Mouse (Mus musculus): ENCODE data around the gene Ipo7. TPM values are rescaled to one million over a fixed set of nuclear protein-coding genes. Genes with fewer than 3 reads are reported as not detected.
"Not testable (repeated sequence)": the region's sequence is repeated elsewhere in the genome, so short reads cannot be mapped to it uniquely, and the experiment has no call there.

Gene Ipo7
- polyA plus RNA-seq, 1 experiment from 2014 or later: 19.7 TPM

GRCm38 (mm10) chr7:110030342-110030741, 12.3 kb downstream of the Ipo7 start:
- 82% methylated on average over 3 of the region's 3 CpGs for WGBS
- no peak overlapping the region for H3K4me2 ChIP-seq (replicated peaks; ENCODE audit: low read depth, low read length)
- H3K36me3 ChIP-seq (ENCODE audit: control insufficient read depth, insufficient read depth, low read length): peaks cover 36% of the 10 kb centered on the region

GRCm38 (mm10) chr7:110057723-110058122, 39.6 kb downstream of the Ipo7 start:
- H3K9ac ChIP-seq (replicated peaks; ENCODE audit: low read depth, low read length); H3K4me3 ChIP-seq (ENCODE audit: low read depth, low read length); H3K4me1 ChIP-seq (ENCODE audit: control insufficient read depth, insufficient read depth, low read length); H3K9me3 ChIP-seq (ENCODE audit: control insufficient read depth, low read depth, low read length); H3K27me3 ChIP-seq (ENCODE audit: control insufficient read depth, insufficient read depth, low read length); H3K4me2 ChIP-seq (replicated peaks; ENCODE audit: low read depth, low read length); H3K27ac ChIP-seq (ENCODE audit: low read length); ATAC-seq (ENCODE audit: insufficient number of reproducible peaks, insufficient read depth, low FRiP score, low read depth): not testable (repeated sequence)
- WGBS: 94% methylated on average over 2 of the region's 2 CpGs
- peaks cover 36% of the 10 kb centered on the region for H3K36me3 ChIP-seq (ENCODE audit: control insufficient read depth, insufficient read depth, low read length)

More at GRCm38 (mm10) chr7:110030342-110030741, 12.3 kb downstream of the Ipo7 start:
- Histone ChIP-seq H3K4me1 (ENCODE audit: control insufficient read depth, insufficient read depth, low read length) (no peaks in the 10 kb centered on the region), H3K4me3 (ENCODE audit: low read depth, low read length) (no peak overlapping the region), H3K27ac (ENCODE audit: low read length) (no peak overlapping the region), H3K9ac (replicated peaks; ENCODE audit: low read depth, low read length) (no peak overlapping the region), H3K27me3 (ENCODE audit: control insufficient read depth, insufficient read depth, low read length) (no peaks in the 10 kb centered on the region), H3K9me3 (ENCODE audit: control insufficient read depth, low read depth, low read length) (no peaks in the 10 kb centered on the region)
- no peak for ATAC-seq (ENCODE audit: insufficient number of reproducible peaks, insufficient read depth, low FRiP score, low read depth)

GRCm38 (mm10) chr7:110059092-110059785, 41.2 kb downstream of the Ipo7 start:
- Histone ChIP-seq H3K36me3 (ENCODE audit: control insufficient read depth, insufficient read depth, low read length) (peaks cover 24% of the 10 kb centered on the region), H3K4me2 (replicated peaks; ENCODE audit: low read depth, low read length) (no peak overlapping the region), H3K4me1 (ENCODE audit: control insufficient read depth, insufficient read depth, low read length) (peaks cover 14% of the 10 kb centered on the region; the same call in 1 of the 2 replicates), H3K9me3 (ENCODE audit: control insufficient read depth, low read depth, low read length) (no peaks in the 10 kb centered on the region), H3K4me3 (ENCODE audit: low read depth, low read length) (no peak overlapping the region), H3K27ac (ENCODE audit: low read length) (no peak overlapping the region), H3K9ac (replicated peaks; ENCODE audit: low read depth, low read length) (no peak overlapping the region), H3K27me3 (ENCODE audit: control insufficient read depth, insufficient read depth, low read length) (no peaks in the 10 kb centered on the region)
- ATAC-seq (ENCODE audit: insufficient number of reproducible peaks, insufficient read depth, low FRiP score, low read depth): no peak
- WGBS: 86% methylated on average over 12 of the region's 12 CpGs

GRCm38 (mm10) chr7:110060106-110060668, 42.1 kb downstream of the Ipo7 start:
- peak overlapping the region; percentile 97 for H3K9ac ChIP-seq (replicated peaks; ENCODE audit: low read depth, low read length)
- no peak for ATAC-seq (ENCODE audit: insufficient number of reproducible peaks, insufficient read depth, low FRiP score, low read depth)
- H3K4me1 ChIP-seq (ENCODE audit: control insufficient read depth, insufficient read depth, low read length): peaks cover 14% of the 10 kb centered on the region; the same call in 1 of the 2 replicates
- no peaks in the 10 kb centered on the region for H3K9me3 ChIP-seq (ENCODE audit: control insufficient read depth, low read depth, low read length)
- WGBS: 15% methylated on average over 5 of the region's 5 CpGs
- H3K4me3 ChIP-seq (ENCODE audit: low read depth, low read length): peak overlapping the region; percentile 80
- peaks cover 19% of the 10 kb centered on the region for H3K36me3 ChIP-seq (ENCODE audit: control insufficient read depth, insufficient read depth, low read length)
- H3K27me3 ChIP-seq (ENCODE audit: control insufficient read depth, insufficient read depth, low read length): no peaks in the 10 kb centered on the region
- peak overlapping the region; percentile 100 for H3K27ac ChIP-seq (ENCODE audit: low read length)
- peak overlapping the region; percentile 78 for H3K4me2 ChIP-seq (replicated peaks; ENCODE audit: low read depth, low read length)

- Histone ChIP-seq H3K4me1 (ENCODE audit: control insufficient read depth, insufficient read depth, low read length) (peaks cover 14% of the 10 kb centered on the region; the same call in 1 of the 2 replicates), H3K27me3 (ENCODE audit: control insufficient read depth, insufficient read depth, low read length) (no peaks in the 10 kb centered on the region), H3K9me3 (ENCODE audit: control insufficient read depth, low read depth, low read length) (no peaks in the 10 kb centered on the region), H3K9ac (replicated peaks; ENCODE audit: low read depth, low read length) (peak overlapping the region; percentile 97), H3K4me3 (ENCODE audit: low read depth, low read length) (peak overlapping the region; percentile 80), H3K27ac (ENCODE audit: low read length) (peak overlapping the region; percentile 100), H3K4me2 (replicated peaks; ENCODE audit: low read depth, low read length) (peak overlapping the region; percentile 78), H3K36me3 (ENCODE audit: control insufficient read depth, insufficient read depth, low read length) (peaks cover 16% of the 10 kb centered on the region)
- peak; percentile 0; the same call in 1 of the 2 replicates for ATAC-seq (ENCODE audit: insufficient number of reproducible peaks, insufficient read depth, low FRiP score, low read depth)
- WGBS: under 1% methylated on average over 26 of the region's 26 CpGs
Observed at GRCm38 (mm10) chr7:110060669-110061198, 42.7 kb downstream of the Ipo7 start.

- H3K36me3 ChIP-seq (ENCODE audit: control insufficient read depth, insufficient read depth, low read length): peaks cover 13% of the 10 kb centered on the region
- H3K9ac ChIP-seq (replicated peaks; ENCODE audit: low read depth, low read length): peak within 1 kb of the TSS; percentile 97
- peak; percentile 99 for ATAC-seq (ENCODE audit: insufficient number of reproducible peaks, insufficient read depth, low FRiP score, low read depth)
- H3K27me3 ChIP-seq (ENCODE audit: control insufficient read depth, insufficient read depth, low read length): no peaks in the 10 kb centered on the region
- H3K4me3 ChIP-seq (ENCODE audit: low read depth, low read length): peak within 1 kb of the TSS; percentile 80
- H3K4me2 ChIP-seq (replicated peaks; ENCODE audit: low read depth, low read length): peak within 1 kb of the TSS; percentile 78
- peak within 1 kb of the TSS; percentile 100 for H3K27ac ChIP-seq (ENCODE audit: low read length)
- no peaks in the 10 kb centered on the region for H3K9me3 ChIP-seq (ENCODE audit: control insufficient read depth, low read depth, low read length)
- WGBS: under 1% methylated on average over 34 of the region's 34 CpGs
- H3K4me1 ChIP-seq (ENCODE audit: control insufficient read depth, insufficient read depth, low read length): peaks cover 14% of the 10 kb centered on the region; the same call in 1 of the 2 replicates
Observed at GRCm38 (mm10) chr7:110061199-110061751, 43.2 kb downstream of the Ipo7 start, which contains the start of gene Zfp143. Zfp143 (plus strand) TSS chr7:110061217.

GRCm38 (mm10) chr7:110061752-110062273, 43.7 kb downstream of the Ipo7 start:
- peak overlapping the region; percentile 66 for H3K4me3 ChIP-seq (ENCODE audit: low read depth, low read length)
- 2% methylated on average over 47 of the region's 48 CpGs for WGBS
- no peaks in the 10 kb centered on the region for H3K27me3 ChIP-seq (ENCODE audit: control insufficient read depth, insufficient read depth, low read length)
- H3K9me3 ChIP-seq (ENCODE audit: control insufficient read depth, low read depth, low read length): no peaks in the 10 kb centered on the region
- H3K36me3 ChIP-seq (ENCODE audit: control insufficient read depth, insufficient read depth, low read length): peaks cover 13% of the 10 kb centered on the region
- peak; percentile 80 for ATAC-seq (ENCODE audit: insufficient number of reproducible peaks, insufficient read depth, low FRiP score, low read depth)
- H3K4me1 ChIP-seq (ENCODE audit: control insufficient read depth, insufficient read depth, low read length): peaks cover 14% of the 10 kb centered on the region; the same call in 1 of the 2 replicates
- H3K4me2 ChIP-seq (replicated peaks; ENCODE audit: low read depth, low read length): peak overlapping the region; percentile 57
- peak overlapping the region; percentile 100 for H3K27ac ChIP-seq (ENCODE audit: low read length)
- peak overlapping the region; percentile 85 for H3K9ac ChIP-seq (replicated peaks; ENCODE audit: low read depth, low read length)

- Histone ChIP-seq H3K9ac (replicated peaks; ENCODE audit: low read depth, low read length) (no peak overlapping the region), H3K27me3 (ENCODE audit: control insufficient read depth, insufficient read depth, low read length) (no peaks in the 10 kb centered on the region), H3K36me3 (ENCODE audit: control insufficient read depth, insufficient read depth, low read length) (no peaks in the 10 kb centered on the region; the same call in 1 of the 2 replicates), H3K4me1 (ENCODE audit: control insufficient read depth, insufficient read depth, low read length) (peaks cover 14% of the 10 kb centered on the region; the same call in 1 of the 2 replicates), H3K27ac (ENCODE audit: low read length) (no peak overlapping the region), H3K4me2 (replicated peaks; ENCODE audit: low read depth, low read length) (no peak overlapping the region), H3K9me3 (ENCODE audit: control insufficient read depth, low read depth, low read length) (no peaks in the 10 kb centered on the region), H3K4me3 (ENCODE audit: low read depth, low read length) (no peak overlapping the region)
- no peak for ATAC-seq (ENCODE audit: insufficient number of reproducible peaks, insufficient read depth, low FRiP score, low read depth)
- 96% methylated on average over 9 of the region's 9 CpGs for WGBS
Observed at GRCm38 (mm10) chr7:110063731-110064130, 45.7 kb downstream of the Ipo7 start.

Data from stomach, embryonic 14.5 days (tissue).